In the genomic region with DNA sequence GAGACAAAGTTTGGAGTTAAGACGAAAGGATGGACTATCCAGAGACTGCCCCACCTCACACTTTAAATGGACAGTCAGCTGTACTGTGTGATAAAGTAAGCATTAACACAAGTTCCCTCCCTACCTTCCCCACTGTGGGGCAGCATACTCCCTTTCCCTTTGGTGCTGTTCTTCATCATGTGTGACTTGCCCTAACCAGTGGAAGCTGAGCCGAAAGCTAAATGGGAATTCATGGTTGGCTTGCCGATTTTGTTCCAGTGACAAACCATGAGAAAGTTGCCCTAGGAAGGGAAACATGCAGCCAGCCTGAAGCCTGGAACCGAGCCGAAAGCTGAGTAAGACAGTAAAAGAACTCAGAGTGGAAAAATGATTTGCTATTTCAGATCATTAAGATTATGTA, we compare ENCODE assay signal across 14 mouse cellular contexts.
DNase-seq lines count a peak whose midpoint lies in the region; TF ChIP-seq lines count a peak whose summit lies in the region.
"Had no signal": no experiment of that assay in that cellular context is flagged by ENCODE, and none has a peak within 500 bp of the region (broad histone marks: within the 10 kb centered on the region; RNA-seq: fewer than 3 reads in every experiment).

No protein-coding gene starts in this region.

- no peak; the same call in 1 of the 2 replicates for TF ChIP-seq CTCF in kidney, adult 2 months (conservative IDR thresholded peaks at IDR 0.05; ENCODE audit: insufficient read depth, insufficient read length, low read depth, low read length)

- 51% methylated on average over 5 of the region's 5 CpGs for WGBS in kidney, adult 2 months

- H3K36me3 ChIP-seq in kidney, adult 2 months (ENCODE audit: control insufficient read depth, insufficient read depth, low read length): no peaks in the 10 kb centered on the region
- H3K36me3 ChIP-seq: embryonic facial prominence, embryonic 12.5 days; forebrain, embryonic 10.5 days; heart, embryonic 13.5 days had no signal

- no peak for TF ChIP-seq POLR2A in kidney, adult 2 months (IDR thresholded peaks at IDR 0.05; ENCODE audit: low read depth, low read length)

- no peaks in the 10 kb centered on the region for H3K4me1 ChIP-seq in kidney, adult 2 months (ENCODE audit: control insufficient read depth, insufficient read depth, low read length)
- H3K4me1 ChIP-seq: embryonic facial prominence, embryonic 12.5 days; forebrain, embryonic 10.5 days; heart, embryonic 13.5 days had no signal

- no peak overlapping the region for H3K27ac ChIP-seq in kidney, adult 2 months (ENCODE audit: insufficient read depth, low read depth, low read length)
- H3K27ac ChIP-seq: embryonic facial prominence, embryonic 12.5 days; forebrain, embryonic 10.5 days; heart, embryonic 13.5 days; left cerebral cortex, adult 2 months had no signal

- peak; percentile 1 for DNase-seq in kidney, adult 2 months
- no peak for DNase-seq in kidney, postnatal 4 days
- peak; percentile 0 for DNase-seq in 416B (ENCODE audit: low read depth)
- peak; percentile 61 for DNase-seq in Muller cell, postnatal 12 days (ENCODE audit: inconsistent ontology term)
- DNase-seq in brain, adult 2 months (ENCODE audit: low read depth, low spot score): peak; percentile 1
- no peak for DNase-seq in gastrocnemius, postnatal 4 days (ENCODE audit: low spot score in 2 of 2)
- no peak for DNase-seq in heart, postnatal 14 days
- DNase-seq: cerebellum, adult 9-11 months; liver, postnatal 0 days; right cerebral cortex, adult 18-20 months had no signal

- no peak overlapping the region for H3K4me3 ChIP-seq in kidney, adult 2 months (ENCODE audit: insufficient read depth, low read depth, low read length)
- H3K4me3 ChIP-seq: embryonic facial prominence, embryonic 12.5 days; forebrain, embryonic 10.5 days; heart, embryonic 13.5 days; left cerebral cortex, adult 2 months had no signal

- intact Hi-C loops in heart, postnatal 14 days (cut with DNase I): no loop called here

- no peaks in the 10 kb centered on the region for H3K27me3 ChIP-seq in kidney, adult 2 months (replicated peaks; ENCODE audit: control insufficient read depth, insufficient read depth, low read length)
- H3K27me3 ChIP-seq: embryonic facial prominence, embryonic 12.5 days; heart, embryonic 13.5 days had no signal

Comparison
In these comparisons a context has a peak if more than half of its experiments do, and no peak if none do; other contexts are left out.
1. DNase-seq: peak in kidney, adult 2 months (single experiment), 416B (single experiment), Muller cell, postnatal 12 days (single experiment) and brain, adult 2 months (single experiment); none in kidney, postnatal 4 days (0 of 2), gastrocnemius, postnatal 4 days (0 of 2) and heart, postnatal 14 days (0 of 2).